Mouse (Mus musculus) lung, postnatal 4 days (tissue): ENCODE results near the gene Slc25a25.

ENCODE experiments used
- DNase-seq, 2 experiments: peaks; one replicate each; pipeline ENCODE4 v3.0.0; 2021

Gene Slc25a25

DNA sequence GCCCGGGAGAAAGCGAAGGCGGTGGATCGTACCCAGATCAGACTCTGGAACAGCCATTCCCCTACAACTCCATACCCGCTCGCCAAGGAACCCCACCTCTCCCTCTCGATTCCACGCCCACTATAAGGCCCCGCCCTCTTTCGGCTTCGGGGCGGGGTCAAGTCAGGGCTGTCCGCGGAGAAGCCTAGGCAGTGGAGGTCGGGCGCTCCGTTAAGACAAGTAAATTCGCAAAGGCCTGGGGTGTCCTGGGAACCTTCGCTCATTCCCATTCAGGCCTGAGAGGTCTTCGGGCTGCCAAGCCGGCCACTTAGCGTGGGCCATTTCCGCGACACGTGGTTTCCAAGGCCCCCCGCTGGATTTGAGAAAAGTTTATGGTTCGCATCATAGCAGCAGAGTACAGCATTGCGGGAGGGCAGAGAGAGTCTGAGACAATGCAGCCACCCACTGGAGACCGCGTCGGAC is 55.7 kb downstream of the Slc25a25 start, which contains the start of gene Ptges2:
TSS of gene Ptges2 (plus strand) at position 413 of the 462 bp plus-strand sequence.
- DNase-seq = peak; percentile 93 to 94

DNA sequence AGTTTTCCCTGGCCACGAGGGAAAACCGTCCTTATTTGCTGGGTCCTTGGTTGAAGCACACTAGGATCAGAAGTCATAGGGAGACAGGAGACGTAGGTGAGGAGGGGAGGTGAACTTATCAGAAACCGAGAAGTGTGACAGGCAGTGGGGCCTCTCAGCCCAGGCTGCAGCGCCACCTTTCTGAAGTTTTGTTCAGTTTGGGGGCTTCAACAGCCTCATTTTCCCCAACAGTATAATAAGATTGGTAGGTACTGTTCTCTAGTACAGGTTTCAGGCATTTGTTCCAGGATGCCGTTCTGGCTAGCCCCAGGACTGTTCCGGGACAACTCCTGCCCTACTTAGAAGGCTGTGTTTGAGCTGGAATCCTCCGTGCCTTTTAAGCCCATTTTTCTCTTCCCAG is 56.3 kb downstream of the Slc25a25 start:
- peak; percentile 46 to 64 for DNase-seq

DNA sequence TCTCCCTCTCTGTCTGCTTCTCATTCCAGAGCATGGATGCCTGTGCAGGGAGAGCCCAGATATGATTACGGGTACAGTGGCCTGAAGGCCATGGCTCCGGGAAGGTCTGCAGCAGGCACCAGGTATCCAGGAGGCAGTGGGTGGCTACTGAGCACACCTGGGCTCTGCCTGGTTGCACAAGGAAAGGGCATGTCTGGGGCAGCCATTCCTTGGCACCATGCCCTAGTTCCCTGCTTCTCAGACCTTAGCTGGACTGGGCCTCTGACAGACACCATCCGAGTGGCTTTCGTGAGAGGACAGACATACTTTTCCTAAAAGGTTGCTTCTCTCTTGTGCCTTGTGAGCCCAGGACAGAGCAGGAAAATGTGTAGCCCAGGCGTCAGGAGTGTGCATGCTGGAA is 59.2 kb downstream of the Slc25a25 start:
- DNase-seq = peak; percentile 69 to 70

DNA sequence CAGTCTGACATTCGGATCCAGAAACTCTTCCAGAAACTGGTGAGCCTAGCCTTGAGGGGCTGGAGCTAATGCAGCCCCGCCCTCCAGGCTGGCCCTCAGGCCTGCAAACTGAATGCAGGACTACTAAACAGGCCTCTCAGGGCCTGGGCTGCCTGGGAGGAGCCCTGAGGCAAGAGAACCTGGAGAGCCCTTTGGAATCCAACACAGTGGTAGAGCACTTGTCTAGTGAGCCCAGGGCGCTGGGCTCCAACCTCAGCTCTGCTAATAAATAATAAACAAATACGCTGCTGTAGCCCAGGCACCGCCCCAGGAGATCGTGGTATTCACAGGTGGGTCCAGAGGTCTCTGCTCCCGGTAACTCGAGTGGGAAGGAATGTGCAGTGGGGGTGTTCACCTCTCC is 60.4 kb downstream of the Slc25a25 start:
- peak; percentile 42 to 73 for DNase-seq

DNA sequence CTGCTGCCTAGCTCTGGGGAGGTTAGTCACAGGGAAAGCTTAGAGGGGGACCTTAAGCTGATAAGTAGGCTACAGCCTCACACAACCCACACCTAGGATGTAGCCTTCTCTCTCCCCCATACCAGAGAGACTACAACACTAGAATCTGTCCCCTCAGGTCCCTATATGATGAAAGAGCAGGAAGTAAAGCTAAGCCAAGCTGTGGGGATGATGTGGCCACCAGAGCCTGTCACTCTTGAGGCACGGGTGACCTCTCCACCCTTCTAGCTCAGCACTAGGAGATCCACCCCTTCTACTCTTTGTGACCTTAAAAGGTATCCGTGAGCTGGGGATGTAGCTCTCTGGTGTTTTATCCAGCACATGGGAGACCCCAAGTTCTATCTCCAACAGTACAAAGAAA is 62.1 kb downstream of the Slc25a25 start:
- DNase-seq = no peak

DNA sequence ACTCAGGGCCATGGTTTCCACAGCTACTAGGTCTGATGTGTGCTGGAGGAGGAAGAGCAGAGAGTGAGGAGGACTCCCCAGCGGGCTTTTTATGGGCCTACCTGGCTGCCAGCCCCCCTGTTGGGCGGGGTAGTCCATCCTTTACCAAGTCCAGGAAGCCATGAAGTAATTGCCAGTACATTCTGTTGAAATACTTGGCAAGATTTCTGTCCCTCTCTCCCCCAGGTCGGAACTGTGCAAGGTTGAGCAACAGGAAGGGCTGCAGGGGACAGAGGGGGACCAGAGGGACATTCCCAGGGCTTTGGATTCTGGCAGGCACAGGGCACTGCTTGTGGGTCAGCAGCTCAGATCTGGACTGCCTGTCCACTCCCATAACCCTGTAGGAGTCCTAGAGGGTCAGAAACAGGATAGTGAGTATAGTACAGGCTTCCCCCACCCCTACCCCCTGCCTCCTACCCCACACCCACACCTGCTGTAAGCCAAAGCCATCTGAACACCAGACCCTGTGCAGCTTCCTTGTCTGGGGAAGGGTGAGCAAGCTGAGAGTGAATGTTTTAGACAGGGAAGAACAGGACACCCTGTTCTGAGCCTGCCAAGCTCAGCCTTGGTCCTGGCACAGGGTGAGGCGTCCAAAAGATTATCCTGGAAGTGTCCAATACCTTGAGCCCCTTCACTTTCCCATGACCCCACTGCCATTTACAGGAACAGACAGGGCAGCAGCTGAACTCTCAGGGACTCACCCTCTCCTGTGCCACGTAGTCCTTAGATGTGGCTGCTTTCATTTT is 63.3 kb downstream of the Slc25a25 start, which contains the start of gene Lcn2:
TSS of gene Lcn2 (minus strand) at position 547 of the 785 bp plus-strand sequence.
- peak; percentile 35 to 55 for DNase-seq

DNA sequence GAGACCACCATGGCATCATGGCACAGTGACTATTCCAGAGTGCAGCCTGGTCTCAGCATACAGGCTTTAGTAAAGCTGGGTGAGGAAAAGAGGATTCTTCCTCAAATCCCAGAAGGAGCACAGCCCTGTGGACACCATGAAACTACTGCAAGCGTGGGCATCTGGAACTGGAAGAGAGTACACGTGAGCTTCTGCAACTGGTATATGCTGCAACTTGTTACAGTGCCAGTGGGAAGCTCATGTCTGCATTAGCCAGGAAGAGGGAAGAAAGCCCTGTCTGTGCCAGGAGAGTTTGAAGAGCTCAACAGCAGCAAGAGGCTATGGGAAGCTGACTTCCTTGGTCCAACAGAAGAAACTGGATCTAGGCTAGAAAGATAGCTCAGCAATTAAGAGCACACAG is 68.6 kb downstream of the Slc25a25 start:
- DNase-seq = no peak

DNA sequence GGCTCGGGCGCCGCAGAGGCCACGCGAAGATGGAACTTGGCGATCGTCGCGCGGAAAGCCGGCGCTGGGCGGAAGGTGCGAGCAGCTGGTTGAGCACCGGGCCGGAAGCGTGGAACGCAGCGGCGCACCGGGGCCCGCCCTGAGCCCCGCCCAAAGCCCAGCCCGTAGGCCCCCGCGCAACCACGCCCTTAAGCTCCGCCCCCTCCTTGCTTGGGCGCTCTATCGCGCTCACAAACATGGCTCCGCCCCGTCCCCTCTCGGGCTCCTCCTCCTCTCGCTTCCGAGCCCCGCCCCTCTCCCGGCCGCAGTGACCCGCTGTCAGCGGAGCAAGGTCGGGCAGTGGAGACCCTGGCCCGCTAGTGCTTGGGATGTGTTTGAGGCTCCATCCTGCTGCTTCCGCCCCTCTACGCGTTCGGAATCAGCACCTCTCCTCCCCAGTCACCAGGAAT is 69.4 kb downstream of the Slc25a25 start, which contains the start of gene 1110008P14Rik:
TSS of gene 1110008P14Rik (minus strand) at position 164 of the 449 bp plus-strand sequence.
- peak; percentile 95 to 97 for DNase-seq

DNA sequence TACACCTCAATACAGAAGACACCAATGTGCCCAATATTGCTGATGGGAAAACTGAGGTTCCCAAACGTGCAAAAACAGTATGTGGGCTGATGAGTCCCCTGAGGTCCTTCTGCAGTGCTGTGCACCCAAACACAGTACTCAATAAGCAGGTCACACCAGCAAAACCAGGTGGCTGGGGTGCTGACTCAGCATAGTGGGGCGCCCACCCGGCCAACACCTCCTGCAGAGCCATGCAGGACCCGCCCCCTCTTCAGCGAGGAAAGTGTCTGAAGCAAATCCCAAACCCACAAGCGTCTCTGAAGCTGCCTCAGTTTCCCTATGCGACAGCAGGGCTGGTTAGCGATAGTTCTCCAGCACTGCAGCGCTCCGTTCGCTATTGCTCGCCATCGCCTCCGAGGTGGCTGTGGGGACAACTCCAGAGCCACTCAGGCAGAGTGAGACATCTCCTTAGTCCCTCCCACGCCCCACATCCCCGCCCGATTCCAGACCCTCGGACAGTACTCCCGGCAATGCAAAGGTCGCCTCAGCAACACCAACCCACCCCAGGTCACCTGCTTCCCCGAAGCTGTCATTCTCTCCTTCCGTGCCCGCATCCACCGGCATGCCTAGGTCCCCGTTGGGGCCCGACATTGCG is 70.0 kb downstream of the Slc25a25 start:
- no peak for DNase-seq

DNA sequence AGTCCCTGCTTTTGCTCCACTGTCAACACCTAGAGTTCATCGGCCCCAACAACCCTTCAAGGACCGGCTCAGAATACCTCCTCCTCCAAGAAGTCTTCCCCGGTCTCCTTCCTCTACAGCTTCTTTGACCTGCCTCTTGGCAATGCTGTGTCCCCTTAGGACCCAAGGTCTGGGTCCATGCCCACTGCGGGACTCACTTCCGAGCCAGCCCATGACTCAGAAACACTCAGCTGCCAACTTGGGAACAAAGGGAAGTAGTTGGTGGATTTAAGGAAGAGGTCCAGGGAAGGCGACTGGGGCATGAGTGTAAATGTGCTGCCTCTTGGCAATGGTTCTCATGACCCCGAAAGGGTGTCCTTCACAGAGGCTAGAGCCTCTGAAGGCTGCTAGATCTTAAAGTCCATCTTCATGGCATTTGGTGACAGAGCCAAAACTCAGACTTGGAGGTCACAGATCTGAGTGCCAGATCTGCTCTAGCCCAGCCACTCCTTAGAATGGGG is 71.2 kb downstream of the Slc25a25 start:
- no peak for DNase-seq

DNA sequence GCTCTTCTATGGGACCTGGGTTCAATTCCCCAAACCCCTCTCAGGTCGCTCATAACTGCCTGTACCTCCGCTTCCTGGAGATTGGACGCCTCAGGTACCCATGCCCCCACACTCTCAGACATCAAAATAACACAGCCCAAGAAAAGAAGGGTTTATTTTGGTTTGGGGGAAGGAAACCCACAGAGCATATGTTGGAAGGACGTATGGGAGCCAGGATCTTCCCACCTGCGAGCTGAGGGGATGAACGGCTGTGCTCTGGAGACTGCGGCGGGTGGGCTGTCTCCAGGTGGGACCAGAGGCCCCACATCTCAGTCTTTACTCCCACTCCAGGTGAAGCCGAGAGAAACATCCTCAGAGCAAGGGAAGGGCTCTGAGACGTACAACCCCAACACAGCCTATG is 74.3 kb downstream of the Slc25a25 start:
- no peak for DNase-seq

DNA sequence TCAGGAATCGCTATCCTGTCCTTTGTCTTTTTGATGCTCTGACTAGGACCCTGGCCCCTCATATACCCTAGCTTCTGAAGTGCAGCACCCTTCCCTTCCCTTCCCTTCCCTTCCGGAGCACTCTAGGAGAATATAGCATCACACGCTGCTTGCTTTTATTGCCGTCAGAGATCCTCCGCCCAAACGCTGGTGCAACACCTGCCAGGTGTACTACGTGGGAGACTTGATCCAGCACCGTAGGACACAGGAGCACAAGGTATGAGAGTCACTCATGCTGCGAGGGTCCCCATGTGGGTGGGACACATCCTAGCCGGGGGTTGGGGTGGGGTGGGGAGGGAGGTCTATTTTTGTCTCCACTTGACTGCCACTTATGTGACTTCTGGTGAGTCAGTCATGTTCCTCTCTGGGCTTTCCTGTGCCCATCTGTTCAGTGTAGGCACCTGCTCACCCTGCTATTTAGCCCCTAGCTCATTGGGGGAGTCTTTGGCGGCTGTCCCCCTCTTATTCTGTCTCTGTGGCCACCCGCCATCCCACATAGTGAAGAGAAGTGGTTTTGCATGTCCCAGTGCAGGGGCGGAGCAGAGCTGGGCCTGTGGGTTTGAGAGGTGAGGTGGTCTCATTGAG is 75.8 kb downstream of the Slc25a25 start:
- no peak for DNase-seq

DNA sequence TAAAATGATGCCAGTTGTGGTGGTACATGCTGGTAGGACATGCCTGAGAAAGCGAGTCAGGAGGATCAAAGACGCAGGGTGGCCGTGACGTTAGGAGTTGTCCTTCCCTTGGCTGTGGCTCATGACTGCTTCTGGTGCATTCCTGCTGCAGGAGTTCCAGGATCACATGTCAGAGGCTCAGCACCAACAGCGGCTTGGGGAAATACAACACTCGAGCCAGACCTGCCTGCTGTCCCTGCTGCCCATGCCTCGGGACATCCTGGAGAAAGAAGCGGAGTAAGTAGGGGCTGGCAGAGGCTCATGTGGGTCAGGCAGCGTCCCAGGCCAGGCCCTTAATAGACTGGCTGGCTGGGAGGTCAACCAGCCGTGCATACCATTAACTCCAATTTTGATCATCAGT is 77.1 kb downstream of the Slc25a25 start:
- DNase-seq = no peak

DNA sequence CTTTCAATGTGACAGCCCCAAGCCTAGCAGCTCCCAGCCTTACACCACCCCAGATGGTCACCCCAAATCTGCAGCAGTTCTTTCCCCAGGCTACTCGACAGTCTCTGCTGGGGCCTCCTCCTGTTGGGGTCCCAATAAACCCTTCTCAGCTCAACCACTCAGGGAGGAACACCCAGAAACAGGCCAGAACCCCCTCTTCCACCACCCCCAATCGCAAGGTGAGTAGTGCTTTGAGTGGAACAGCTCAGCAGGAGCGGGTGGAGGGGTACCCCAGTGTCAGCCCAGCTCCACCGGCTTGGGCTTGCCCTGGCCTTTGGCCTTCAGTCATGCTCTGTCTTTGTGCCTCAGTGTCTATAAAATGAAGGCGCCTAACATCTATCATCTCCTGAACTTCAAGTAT is 83.9 kb downstream of the Slc25a25 start:
- no peak for DNase-seq
